Mouse (Mus musculus): ENCODE measurements around the gene Gm12166. TPM values are rescaled to one million over a fixed set of nuclear protein-coding genes. Genes with fewer than 3 reads are reported as not detected.
A peak's percentile ranks its signal among the peaks of the same experiment; 100 is the strongest.
"Not testable (repeated sequence)": the region's sequence is repeated elsewhere in the genome, so short reads cannot be mapped to it uniquely, and the experiment has no call there.

The Gm12166 gene
- total RNA-seq, 2 experiments from 2014 or later = 0.48 to 0.50 TPM

- peak; percentile 39 for DNase-seq (ENCODE audit: low spot score)
These were observed 4.8 kb upstream of the Gm12166 start for GRCm38 (mm10) chr11:46056770-46057411.

- peak; percentile 70 for DNase-seq (ENCODE audit: low spot score)
These were observed 4.0 kb upstream of the Gm12166 start, which contains the start of gene Adam19 for GRCm38 (mm10) chr11:46055896-46056769. Gene Adam19, plus strand, starts transcription at chr11:46055992.

- DNase-seq (ENCODE audit: low spot score) = peak; percentile 22
These were observed 3.1 kb upstream of the Gm12166 start for GRCm38 (mm10) chr11:46054911-46055895.

GRCm38 (mm10) chr11:46054311-46054710 is 2.2 kb upstream of the Gm12166 start:
- no peak for DNase-seq (ENCODE audit: low spot score)

- not testable (repeated sequence) for DNase-seq (ENCODE audit: low spot score)
These were observed 1.3 kb upstream of the Gm12166 start for GRCm38 (mm10) chr11:46053457-46053856.

GRCm38 (mm10) chr11:46047264-46047663 is 4.9 kb downstream of the Gm12166 start:
- no peak for DNase-seq (ENCODE audit: low spot score)

- no peak for DNase-seq (ENCODE audit: low spot score)
These were observed 7.3 kb downstream of the Gm12166 start for GRCm38 (mm10) chr11:46044781-46045180.

- no peak for DNase-seq (ENCODE audit: low spot score)
These were observed 10.4 kb downstream of the Gm12166 start for GRCm38 (mm10) chr11:46041607-46042267.

- DNase-seq (ENCODE audit: low spot score) = no peak
These were observed 11.1 kb downstream of the Gm12166 start for GRCm38 (mm10) chr11:46040841-46041556.

- no peak for DNase-seq (ENCODE audit: low spot score)
These were observed 12.8 kb downstream of the Gm12166 start for GRCm38 (mm10) chr11:46039335-46039734.

GRCm38 (mm10) chr11:46038901-46039300 is 13.2 kb downstream of the Gm12166 start:
- DNase-seq (ENCODE audit: low spot score) = no peak

GRCm38 (mm10) chr11:46036374-46036773 is 15.7 kb downstream of the Gm12166 start:
- no peak for DNase-seq (ENCODE audit: low spot score)

GRCm38 (mm10) chr11:46032956-46033355 is 19.2 kb downstream of the Gm12166 start:
- no peak for DNase-seq (ENCODE audit: low spot score)

- DNase-seq (ENCODE audit: low spot score) = no peak
These were observed 20.7 kb downstream of the Gm12166 start for GRCm38 (mm10) chr11:46031470-46031869.

GRCm38 (mm10) chr11:46030026-46030425 is 22.1 kb downstream of the Gm12166 start:
- no peak for DNase-seq (ENCODE audit: low spot score)

GRCm38 (mm10) chr11:46029485-46029884 is 22.6 kb downstream of the Gm12166 start:
- DNase-seq (ENCODE audit: low spot score) = no peak

- no peak for DNase-seq (ENCODE audit: low spot score)
These were observed 23.9 kb downstream of the Gm12166 start for GRCm38 (mm10) chr11:46027952-46028814.

- DNase-seq (ENCODE audit: low spot score) = peak; percentile 48
These were observed 26.1 kb downstream of the Gm12166 start for GRCm38 (mm10) chr11:46025962-46026392.

GRCm38 (mm10) chr11:46022983-46023382 is 29.1 kb downstream of the Gm12166 start:
- DNase-seq (ENCODE audit: low spot score) = no peak

Data from gastrocnemius, adult 18-20 months (tissue).